In the genomic region with DNA sequence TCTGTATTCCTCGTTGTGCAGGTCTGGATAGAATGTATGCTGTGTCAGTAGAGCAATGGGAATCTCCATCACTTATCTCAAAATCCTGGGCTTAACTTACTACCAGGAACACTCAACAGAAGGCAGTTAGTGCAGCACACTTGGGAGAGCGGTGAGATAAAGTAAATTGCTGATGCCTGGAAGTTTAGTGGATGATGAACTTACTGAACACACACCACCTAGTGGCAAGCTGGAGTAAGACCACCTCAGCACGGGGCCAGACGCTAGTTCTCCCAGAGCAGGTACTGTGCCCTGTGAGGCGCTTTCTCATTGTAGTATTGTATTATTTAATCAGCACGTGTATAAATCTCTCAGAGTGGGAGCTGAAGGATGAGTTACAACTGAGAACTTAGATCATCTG, we compare ENCODE assay signal across 8 mouse cellular contexts. TPM values are rescaled to one million over a fixed set of nuclear protein-coding genes. Genes with fewer than 3 reads are reported as not detected.
DNase-seq lines count a peak whose midpoint lies in the region; ATAC-seq and TF ChIP-seq lines count a peak whose summit lies in the region.

No protein-coding gene starts in this region.

- no peaks in the 10 kb centered on the region for H3K27me3 ChIP-seq in thymus, adult 2 months (ENCODE audit: control insufficient read depth, insufficient read depth, low read length)
- H3K27me3 ChIP-seq in embryonic facial prominence, embryonic 10.5 days (replicated peaks; ENCODE audit: low read depth, poor library complexity, severe bottlenecking) = peaks cover 10% of the 10 kb centered on the region; the same call in 1 of the 2 replicates
- H3K27me3 ChIP-seq in hindbrain, embryonic 14.5 days (ENCODE audit: control insufficient read depth, insufficient read depth, low read length) = no peaks in the 10 kb centered on the region

- H3K4me1 ChIP-seq in thymus, adult 2 months (replicated peaks; ENCODE audit: control insufficient read depth, insufficient read depth, low read length) = no peaks in the 10 kb centered on the region
- no peaks in the 10 kb centered on the region for H3K4me1 ChIP-seq in bone marrow, adult 2 months (ENCODE audit: control insufficient read depth, insufficient read depth, low read length)
- H3K4me1 ChIP-seq in embryonic facial prominence, embryonic 10.5 days = peaks cover 36% of the 10 kb centered on the region
- no peaks in the 10 kb centered on the region for H3K4me1 ChIP-seq in hindbrain, embryonic 14.5 days (replicated peaks; ENCODE audit: control insufficient read depth, insufficient read depth, low read length)

- H3K9me3 ChIP-seq in embryonic facial prominence, embryonic 10.5 days = no peaks in the 10 kb centered on the region
- no peaks in the 10 kb centered on the region for H3K9me3 ChIP-seq in hindbrain, embryonic 14.5 days (ENCODE audit: control insufficient read depth, low read length)

- no peak overlapping the region for H3K4me3 ChIP-seq in thymus, adult 2 months (ENCODE audit: control insufficient read depth, insufficient read depth, low read length)
- no peak overlapping the region for H3K4me3 ChIP-seq in bone marrow, adult 2 months (replicated peaks; ENCODE audit: control insufficient read depth, low read depth, low read length)
- no peak overlapping the region for H3K4me3 ChIP-seq in embryonic facial prominence, embryonic 10.5 days
- H3K4me3 ChIP-seq in hindbrain, embryonic 14.5 days (replicated peaks; ENCODE audit: low read length) = no peak overlapping the region

- H3K9ac ChIP-seq in hindbrain, embryonic 14.5 days = no peak overlapping the region

- no peak overlapping the region for H3K4me2 ChIP-seq in hindbrain, embryonic 14.5 days (replicated peaks)

- no peak for TF ChIP-seq POLR2A in thymus, adult 2 months (IDR thresholded peaks at IDR 0.05; ENCODE audit: control insufficient read depth, extremely low read depth, insufficient read depth, low read length, poor library complexity)
- no peak for TF ChIP-seq POLR2A in bone marrow, adult 2 months (IDR thresholded peaks at IDR 0.05; ENCODE audit: borderline replicate concordance, control insufficient read depth, low read depth, low read length)

- no peak overlapping the region for H3K27ac ChIP-seq in thymus, adult 2 months (ENCODE audit: control insufficient read depth, insufficient read depth, low read length)
- H3K27ac ChIP-seq in bone marrow, adult 2 months (ENCODE audit: control insufficient read depth, insufficient read depth, low read depth, low read length, poor library complexity) = no peak overlapping the region
- no peak overlapping the region for H3K27ac ChIP-seq in embryonic facial prominence, embryonic 10.5 days (replicated peaks)
- no peak overlapping the region for H3K27ac ChIP-seq in hindbrain, embryonic 14.5 days

- peak; percentile 10 for DNase-seq in thymus, adult 2 months
- no peak for DNase-seq in thymus, adult 18-20 months
- peak; percentile 73 for DNase-seq in embryonic facial prominence, embryonic 10.5 days (ENCODE audit: low spot score)
- peak; percentile 79 for DNase-seq in hindbrain, embryonic 14.5 days (ENCODE audit: low spot score)
- peak; percentile 15 to 32 for DNase-seq in lung, adult 18-20 months
- peak; percentile 87 for DNase-seq in retina, embryonic 14.5 days (ENCODE audit: low spot score)
- no peak for DNase-seq in natural killer cell, adult 2 months (ENCODE audit: low spot score in 2 of 2)

- no peaks in the 10 kb centered on the region for H3K36me3 ChIP-seq in thymus, adult 2 months (ENCODE audit: control insufficient read depth, insufficient read depth, low read length)
- no peaks in the 10 kb centered on the region for H3K36me3 ChIP-seq in embryonic facial prominence, embryonic 10.5 days (replicated peaks)
- no peaks in the 10 kb centered on the region for H3K36me3 ChIP-seq in hindbrain, embryonic 14.5 days (replicated peaks; ENCODE audit: control insufficient read depth, insufficient read depth)

- no peak for ATAC-seq in hindbrain, embryonic 14.5 days (ENCODE audit: low FRiP score)

- 0 out of 2 replicates have a peak, but pooled peaks have one; percentile 36 for TF ChIP-seq CTCF in thymus, adult 2 months (IDR thresholded peaks at IDR 0.05; ENCODE audit: borderline replicate concordance, control insufficient read depth, extremely low read depth, insufficient read depth, low read length, poor library complexity)
- TF ChIP-seq CTCF in bone marrow, adult 2 months (IDR thresholded peaks at IDR 0.05; ENCODE audit: control insufficient read depth, insufficient read depth, low read length) = peak; percentile 71

- 14% methylated on average over 6 of the region's 6 CpGs for WGBS in thymus, adult 2 months
- 5% methylated on average over 6 of the region's 6 CpGs for WGBS in bone marrow, adult 2 months
- 11% methylated on average over 6 of the region's 6 CpGs for WGBS in embryonic facial prominence, embryonic 10.5 days
- 8% methylated on average over 6 of the region's 6 CpGs for WGBS in hindbrain, embryonic 14.5 days

RNA-seq across cellular contexts. Expression of gene Prr15, which starts 42.4 kb away (rescaled TPM):
- polyA plus RNA-seq in thymus, adult 2 months (2012; rRNA removed) = 0.62 and 1.1 TPM in 2 replicates
- 3.3 TPM in 1 of 2 replicates, not detected in the other for polyA plus RNA-seq in bone marrow, adult 2 months (2011; ENCODE audit: insufficient read depth, insufficient read length, low replicate concordance, missing spikeins)
- 2.9 and 3.6 TPM in 2 replicates for polyA plus RNA-seq in embryonic facial prominence, embryonic 10.5 days (2016; fragmentation: Nextera tagmentation; extraction: Ambion mirVana)
- polyA plus RNA-seq in hindbrain, embryonic 14.5 days (2014; fragmentation: Nextera tagmentation; extraction: Ambion mirVana) = 1.1 and 1.6 TPM in 2 replicates

Comparison
In these comparisons a context has a peak if more than half of its experiments do, and no peak if none do; other contexts are left out.
1. DNase-seq: peak in thymus, adult 2 months (single experiment), embryonic facial prominence, embryonic 10.5 days (single experiment), hindbrain, embryonic 14.5 days (single experiment), lung, adult 18-20 months (2 of 2) and retina, embryonic 14.5 days (single experiment); none in thymus, adult 18-20 months (0 of 2) and natural killer cell, adult 2 months (0 of 2).